Mouse (Mus musculus) intestine, embryonic 14.5 days (tissue): ENCODE measurements at regions not wholly inside any gene's neighbourhood (a gene's known extent, or its start where the extent isn't known, plus 50 kb on each side); places are given as distances from the start of the nearest gene placed in this dataset.
A peak's percentile ranks its signal among the peaks of the same experiment; 100 is the strongest.

ENCODE experiments used
- ATAC-seq: fragments of 200-750 bp; cut with Nextera tagmentation; replicated peaks from 2 replicates; pipeline ENCODE4 v1.8.0; 2017; ENCODE audit warnings: low read depth, moderate number of reproducible peaks, moderate TSS enrichment, moderate library complexity; ENCODE audit not compliant: low FRiP score, low TSS enrichment
- DNase-seq: peaks from one replicate; pipeline ENCODE4 v3.0.0-alpha.2; 2018; ENCODE audit warnings: low spot score
- H3K27ac ChIP-seq: fragments of 300-500 bp; sonication (generic); 2 replicates; pipeline ENCODE4 v1.5.1; 2014; ENCODE audit warnings: low read depth, mild to moderate bottlenecking, control low read depth
- H3K27me3 ChIP-seq: fragments of 300-500 bp; sonication (generic); replicated peaks from 2 replicates; pipeline ENCODE4 v1.6.1; 2014; ENCODE audit warnings: low read length, control low read depth; ENCODE audit not compliant: control insufficient read depth, insufficient read depth
- H3K36me3 ChIP-seq: fragments of 300-500 bp; sonication (generic); 2 replicates; pipeline ENCODE4 v1.6.1; 2014; ENCODE audit warnings: low read length, control low read depth; ENCODE audit not compliant: control insufficient read depth, insufficient read depth
- H3K4me1 ChIP-seq: fragments of 300-500 bp; sonication (generic); replicated peaks from 2 replicates; pipeline ENCODE4 v1.6.1; 2014; ENCODE audit warnings: low read length, control low read depth, mixed read lengths; ENCODE audit not compliant: control insufficient read depth, insufficient read depth
- H3K4me2 ChIP-seq: fragments of 300-500 bp; sonication (generic); 2 replicates; pipeline ENCODE4 v1.6.1; 2014; ENCODE audit warnings: low read length
- H3K4me3 ChIP-seq: fragments of 300-500 bp; sonication (generic); 2 replicates; pipeline ENCODE4 v1.5.1; 2014; ENCODE audit warnings: low read depth, low read length, control low read depth, mixed read lengths
- H3K9ac ChIP-seq: fragments of 300-500 bp; sonication (generic); 2 replicates; pipeline ENCODE4 v1.6.1; 2014; ENCODE audit warnings: mild to moderate bottlenecking, low read length
- H3K9me3 ChIP-seq: fragments of 300-500 bp; sonication (generic); 2 replicates; pipeline ENCODE4 v1.6.1; 2016; ENCODE audit warnings: low read length, control low read depth; ENCODE audit not compliant: control insufficient read depth
- WGBS: fragments of 180-500 bp; shearing (Covaris S2); extraction: QIAGEN DNeasy Blood & Tissue Kit; methylation state at CpG from one replicate; pipeline ENCODE4 v1.1.7; 2014; 5-methylcytosine and 5-hydroxymethylcytosine counted together

DNA sequence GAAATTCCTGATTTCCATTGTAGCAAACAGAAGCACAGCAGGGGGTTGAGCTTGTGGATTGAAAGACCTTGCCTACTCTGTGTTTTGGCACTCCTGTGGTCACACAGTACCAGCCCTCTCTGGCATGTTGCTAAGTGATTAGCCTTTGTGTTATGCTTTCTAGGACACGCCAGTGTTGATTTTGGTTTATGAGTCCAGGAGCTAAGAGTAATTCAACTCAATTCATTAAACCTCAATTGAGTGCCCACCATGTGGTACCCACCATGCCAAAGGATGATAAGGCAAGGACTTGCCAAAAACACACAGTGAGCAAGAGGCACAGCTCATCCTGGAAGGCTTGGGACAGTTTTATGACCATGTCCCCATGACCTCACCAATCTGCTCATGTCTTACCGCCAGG lies 221.1 kb upstream of the Sox14 start:
- no peak for DNase-seq
- no peak overlapping the region for H3K4me2 ChIP-seq
- 80% methylated on average over 2 of the region's 2 CpGs for WGBS
- no peaks in the 10 kb centered on the region for H3K36me3 ChIP-seq
- H3K4me1 ChIP-seq, result no peaks in the 10 kb centered on the region
- ATAC-seq, result no peak
- H3K4me3 ChIP-seq, result no peak overlapping the region
- H3K27ac ChIP-seq, result no peak overlapping the region
- no peaks in the 10 kb centered on the region for H3K9me3 ChIP-seq
- no peaks in the 10 kb centered on the region for H3K27me3 ChIP-seq
- H3K9ac ChIP-seq, result no peak overlapping the region

DNA sequence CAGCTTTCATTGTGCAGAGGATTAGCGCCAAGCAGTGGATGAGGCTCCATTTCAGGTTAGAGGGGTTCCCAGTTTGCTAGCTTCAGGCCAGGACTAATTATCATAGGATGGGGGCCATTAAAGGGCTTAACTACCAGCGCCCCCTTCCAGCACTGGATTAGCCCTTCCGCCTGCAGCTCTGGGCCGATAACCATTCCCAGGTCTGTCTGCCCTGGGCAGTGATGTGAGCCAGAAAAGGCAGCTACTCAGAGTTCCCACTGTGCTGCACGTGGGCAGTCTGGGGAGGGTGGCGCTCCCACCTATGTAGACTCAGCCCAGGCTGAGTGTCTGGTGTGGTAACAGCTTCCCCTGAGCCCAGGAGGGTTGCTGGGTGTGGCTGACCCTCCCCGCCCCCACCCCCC lies 219.6 kb upstream of the Sox14 start:
- Histone ChIP-seq H3K9me3 (no peaks in the 10 kb centered on the region), H3K27ac (no peak overlapping the region), H3K4me3 (no peak overlapping the region), H3K9ac (no peak overlapping the region), H3K36me3 (no peaks in the 10 kb centered on the region), H3K27me3 (no peaks in the 10 kb centered on the region), H3K4me1 (no peaks in the 10 kb centered on the region), H3K4me2 (no peak overlapping the region)
- WGBS, result 27% methylated on average over 7 of the region's 7 CpGs
- DNase-seq (no peak), ATAC-seq (no peak)

DNA sequence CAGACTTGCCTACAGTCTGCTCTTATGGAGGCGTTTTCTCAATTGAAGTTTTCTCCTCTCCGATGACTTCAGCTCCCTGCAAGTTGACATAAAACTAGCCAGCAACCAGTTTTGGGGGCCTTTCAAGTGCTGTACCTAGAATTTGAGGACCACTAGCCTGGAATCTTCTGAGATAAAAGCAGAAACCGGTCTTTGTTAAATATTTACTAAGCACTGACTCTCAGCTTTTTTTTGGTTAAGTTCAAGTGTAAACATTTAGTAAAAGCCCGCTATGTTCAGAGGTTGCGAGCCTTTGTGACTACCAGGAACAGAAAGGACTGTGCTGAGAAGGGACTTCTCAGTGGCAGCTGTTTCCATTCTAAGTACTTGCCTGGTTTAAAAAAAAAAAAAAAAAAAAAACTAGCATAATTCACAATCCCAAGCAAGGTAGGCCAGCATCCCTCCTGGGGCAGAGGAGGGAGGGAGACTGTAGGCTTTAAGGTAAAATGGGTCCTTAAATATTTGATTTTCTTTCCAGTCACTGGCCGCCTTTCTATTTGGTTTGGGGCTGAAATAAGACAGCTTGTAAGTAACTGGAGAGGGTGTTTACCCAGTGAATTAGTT lies 219.1 kb upstream of the Sox14 start:
- Histone ChIP-seq H3K9ac (no peak overlapping the region), H3K27me3 (no peaks in the 10 kb centered on the region), H3K36me3 (no peaks in the 10 kb centered on the region), H3K27ac (no peak overlapping the region), H3K4me1 (no peaks in the 10 kb centered on the region), H3K9me3 (no peaks in the 10 kb centered on the region), H3K4me3 (no peak overlapping the region), H3K4me2 (no peak overlapping the region)
- ATAC-seq (no peak), DNase-seq (no peak)
- WGBS, result 38% methylated on average over 6 of the region's 6 CpGs

DNA sequence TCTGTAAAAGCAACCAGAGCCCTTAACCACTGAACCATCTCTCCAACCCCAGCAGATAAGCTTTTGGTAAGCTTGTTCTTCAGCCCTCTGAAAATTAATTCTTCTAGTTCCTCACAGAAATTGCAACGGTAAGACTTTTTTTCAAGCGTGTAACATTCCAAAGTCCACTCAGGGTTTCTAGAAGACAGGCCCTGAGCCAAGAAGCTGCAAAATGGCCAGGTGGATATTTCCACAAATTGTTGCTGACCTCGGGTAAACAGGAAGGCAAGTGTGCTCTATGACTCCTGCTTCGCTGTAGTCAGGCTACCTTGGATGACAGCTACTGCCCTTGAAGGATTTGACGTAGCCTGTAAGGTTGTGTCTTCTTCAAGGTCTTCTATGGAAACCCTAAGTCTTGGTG lies 195.2 kb upstream of the Sox14 start:
- H3K9me3 ChIP-seq, result no peaks in the 10 kb centered on the region
- H3K4me1 ChIP-seq, result no peaks in the 10 kb centered on the region
- no peak for DNase-seq
- H3K4me2 ChIP-seq, result no peak overlapping the region
- H3K27ac ChIP-seq, result no peak overlapping the region
- H3K27me3 ChIP-seq, result no peaks in the 10 kb centered on the region
- H3K36me3 ChIP-seq, result no peaks in the 10 kb centered on the region
- H3K4me3 ChIP-seq, result no peak overlapping the region
- 83% methylated on average over 5 of the region's 5 CpGs for WGBS
- no peak for ATAC-seq
- H3K9ac ChIP-seq, result no peak overlapping the region

DNA sequence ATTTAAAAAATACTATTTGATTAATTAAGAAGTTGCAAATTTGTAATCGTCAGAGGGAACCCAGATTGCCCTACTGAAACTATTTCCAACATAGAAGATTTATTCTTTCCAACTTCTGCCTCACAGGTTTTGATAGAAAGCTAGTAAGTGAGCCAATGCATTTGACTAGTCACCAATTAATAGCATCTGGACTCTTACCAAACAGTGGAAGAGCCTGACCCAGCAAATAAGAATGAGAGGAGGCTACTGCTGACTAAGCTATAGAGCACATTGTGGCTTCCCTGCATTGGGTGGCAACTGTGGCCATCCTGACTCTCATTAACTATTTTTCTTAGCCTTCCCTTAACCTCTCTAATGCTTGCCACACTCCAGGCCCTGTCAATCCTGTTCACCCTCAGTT lies 182.6 kb upstream of the Sox14 start:
- Histone ChIP-seq H3K4me3 (no peak overlapping the region), H3K9ac (no peak overlapping the region), H3K27me3 (no peaks in the 10 kb centered on the region), H3K9me3 (no peaks in the 10 kb centered on the region), H3K4me2 (no peak overlapping the region), H3K27ac (no peak overlapping the region), H3K4me1 (no peaks in the 10 kb centered on the region), H3K36me3 (no peaks in the 10 kb centered on the region)
- 85% methylated on average over 1 of the region's 1 CpGs for WGBS
- DNase-seq (no peak), ATAC-seq (no peak)

DNA sequence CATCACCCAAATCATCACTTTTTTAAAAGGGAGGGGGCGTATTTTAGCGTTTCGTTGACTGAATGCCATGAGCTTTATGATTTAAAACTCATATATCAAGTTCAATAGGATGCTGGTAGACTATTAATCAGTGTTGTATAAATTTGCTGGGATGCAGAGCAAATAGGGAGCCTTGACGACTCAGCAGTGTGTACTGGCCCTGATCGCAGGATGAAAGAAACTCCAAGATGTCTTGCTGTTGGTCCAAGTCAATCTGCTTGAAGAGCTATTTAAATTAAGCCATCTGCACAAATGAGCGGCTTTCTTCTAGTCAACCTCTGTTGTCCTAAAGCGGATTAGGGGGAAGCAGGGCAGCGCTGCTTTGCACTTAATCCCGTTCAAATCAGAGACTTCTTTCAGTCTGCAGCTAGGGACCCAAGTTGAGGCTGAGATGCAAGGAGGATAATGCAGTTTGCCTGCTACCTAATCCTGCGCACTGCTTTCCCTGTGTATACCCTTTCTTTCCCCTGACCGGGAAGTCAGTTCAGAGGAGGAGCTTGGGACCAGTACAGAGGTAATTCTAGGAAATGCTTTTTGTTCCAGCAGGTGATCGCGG lies 170.3 kb upstream of the Sox14 start:
- DNase-seq (no peak), ATAC-seq (no peak)
- H3K9me3 ChIP-seq, result no peaks in the 10 kb centered on the region
- H3K4me1 ChIP-seq, result no peaks in the 10 kb centered on the region
- WGBS, result 56% methylated on average over 13 of the region's 13 CpGs
- no peak overlapping the region for H3K9ac ChIP-seq
- no peaks in the 10 kb centered on the region for H3K27me3 ChIP-seq
- no peak overlapping the region for H3K4me3 ChIP-seq
- no peak overlapping the region for H3K4me2 ChIP-seq
- H3K36me3 ChIP-seq, result no peaks in the 10 kb centered on the region
- H3K27ac ChIP-seq, result no peak overlapping the region

DNA sequence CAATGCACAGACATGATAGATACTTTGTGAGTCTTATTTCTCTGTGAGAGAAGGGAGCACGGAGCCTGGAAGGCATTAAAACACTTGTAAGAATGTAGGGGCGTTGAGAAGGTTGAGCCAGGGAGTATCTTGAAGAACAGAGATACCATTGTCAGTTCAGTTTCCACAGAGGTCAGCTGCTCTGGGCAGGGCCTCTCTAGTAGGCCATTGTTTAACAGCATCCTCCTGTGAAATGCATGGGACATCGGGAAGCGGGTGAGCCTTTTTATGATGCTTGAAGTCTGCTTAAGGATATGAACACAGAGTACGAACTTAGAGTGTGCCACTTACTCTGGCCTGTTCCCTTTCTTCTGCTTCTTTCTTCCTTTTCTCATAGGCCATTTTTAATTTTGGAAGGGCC lies 169.7 kb upstream of the Sox14 start:
- no peak overlapping the region for H3K4me3 ChIP-seq
- no peak overlapping the region for H3K9ac ChIP-seq
- WGBS, result 66% methylated on average over 5 of the region's 5 CpGs
- no peak for ATAC-seq
- H3K27ac ChIP-seq, result no peak overlapping the region
- no peaks in the 10 kb centered on the region for H3K9me3 ChIP-seq
- no peak overlapping the region for H3K4me2 ChIP-seq
- no peak for DNase-seq
- no peaks in the 10 kb centered on the region for H3K27me3 ChIP-seq
- H3K36me3 ChIP-seq, result no peaks in the 10 kb centered on the region
- H3K4me1 ChIP-seq, result no peaks in the 10 kb centered on the region

DNA sequence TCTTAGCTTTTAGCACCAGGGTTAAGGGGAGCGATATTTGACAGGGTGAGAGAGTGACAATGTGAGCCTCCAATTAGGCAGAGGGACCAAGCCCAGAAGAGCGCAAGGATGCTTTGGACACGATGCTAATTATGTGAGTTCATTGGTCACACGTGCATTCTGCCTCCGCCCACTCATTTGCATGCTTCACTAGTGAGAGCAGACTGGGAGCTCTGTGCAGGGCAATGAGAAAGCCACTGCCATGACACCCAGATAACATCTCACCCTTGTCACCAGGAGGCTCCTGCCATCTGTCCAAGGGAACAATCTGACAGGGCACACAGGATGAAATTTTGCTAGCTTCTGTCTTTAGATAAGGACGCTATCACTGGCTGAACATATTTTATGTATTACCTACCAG lies 165.8 kb upstream of the Sox14 start:
- ATAC-seq, result no peak
- Histone ChIP-seq H3K9me3 (no peaks in the 10 kb centered on the region), H3K27me3 (no peaks in the 10 kb centered on the region), H3K36me3 (no peaks in the 10 kb centered on the region), H3K4me1 (no peaks in the 10 kb centered on the region), H3K4me3 (no peak overlapping the region), H3K9ac (no peak overlapping the region), H3K4me2 (no peak overlapping the region), H3K27ac (no peak overlapping the region)
- WGBS, result 66% methylated on average over 6 of the region's 6 CpGs
- DNase-seq, result no peak

DNA sequence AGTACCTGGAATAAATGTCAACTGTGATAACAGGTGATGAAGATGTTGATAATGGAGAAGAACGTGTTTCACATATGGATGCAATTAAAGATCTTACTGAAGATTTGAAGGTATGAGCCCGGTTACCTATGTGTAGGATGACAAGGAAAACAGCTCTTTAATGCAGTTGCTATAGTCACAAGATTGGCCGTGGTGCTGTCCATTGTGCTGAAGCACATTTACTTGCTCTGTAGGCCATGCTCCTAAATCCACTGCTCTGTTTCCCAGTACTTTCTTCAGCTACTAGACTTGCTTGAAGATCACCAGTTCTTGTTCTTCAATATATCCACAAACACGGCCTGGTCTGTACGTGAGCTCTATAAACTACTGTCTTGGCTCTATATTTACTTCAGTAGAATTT lies 147.7 kb upstream of the Sox14 start:
- Histone ChIP-seq H3K36me3 (no peaks in the 10 kb centered on the region), H3K4me2 (no peak overlapping the region), H3K4me1 (no peaks in the 10 kb centered on the region), H3K9ac (no peak overlapping the region), H3K4me3 (no peak overlapping the region), H3K27ac (no peak overlapping the region), H3K9me3 (no peaks in the 10 kb centered on the region), H3K27me3 (no peaks in the 10 kb centered on the region)
- DNase-seq, result peak; percentile 70
- ATAC-seq, result no peak
- WGBS, result 39% methylated on average over 5 of the region's 5 CpGs
